Comparison of ENCODE assay signal across 20 mouse cellular contexts in the genomic region with DNA sequence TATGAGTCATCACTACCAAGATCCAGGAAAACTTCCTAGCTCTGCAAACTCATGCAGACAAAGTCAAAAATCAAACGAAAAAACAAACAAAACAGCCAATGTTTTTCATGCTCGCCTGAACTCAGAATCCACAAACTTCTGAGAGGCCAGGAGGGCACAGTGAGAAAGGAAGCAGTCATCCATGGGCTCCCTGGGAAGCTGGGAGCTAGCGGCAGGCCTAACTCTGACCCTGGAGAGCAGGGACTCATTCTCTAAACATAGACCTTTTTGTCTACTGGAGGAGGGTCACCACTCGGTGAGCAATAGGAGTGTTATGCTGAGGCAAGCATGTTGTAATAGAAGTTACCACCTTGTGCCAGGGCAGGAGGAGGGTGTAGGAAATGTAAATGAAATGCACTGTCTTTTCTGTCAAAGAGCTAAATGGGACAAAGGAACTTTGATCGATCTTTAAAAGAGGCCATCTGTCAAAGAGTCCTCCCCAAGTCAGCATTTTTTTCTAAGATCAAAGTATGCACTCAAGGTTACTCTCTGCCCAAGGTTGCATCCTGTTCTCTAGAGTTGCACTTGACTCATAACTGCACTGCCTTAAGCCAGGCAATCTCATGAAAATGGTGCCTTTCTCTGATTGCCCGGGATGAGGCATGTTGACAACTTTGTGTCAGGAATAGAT. TPM values are rescaled to one million over a fixed set of nuclear protein-coding genes. Genes with fewer than 3 reads are reported as not detected.
DNase-seq lines count a peak whose midpoint lies in the region; ATAC-seq and TF ChIP-seq lines count a peak whose summit lies in the region.
"Had no signal": no experiment of that assay in that cellular context is flagged by ENCODE, and none has a peak within 500 bp of the region (broad histone marks: within the 10 kb centered on the region; RNA-seq: fewer than 3 reads in every experiment).

No protein-coding gene starts in this region.

- H3K27ac ChIP-seq in kidney, adult 2 months (ENCODE audit: insufficient read depth, low read depth, low read length), result no peak overlapping the region
- H3K27ac ChIP-seq in kidney, embryonic 15.5 days, result no peak overlapping the region
- H3K27ac ChIP-seq: embryonic facial prominence, embryonic 12.5 days; forebrain, embryonic 15.5 days; liver, embryonic 13.5 days had no signal

- no peaks in the 10 kb centered on the region for H3K4me1 ChIP-seq in kidney, adult 2 months (ENCODE audit: control insufficient read depth, insufficient read depth, low read length)
- H3K4me1 ChIP-seq in kidney, embryonic 15.5 days, result no peaks in the 10 kb centered on the region
- H3K4me1 ChIP-seq: embryonic facial prominence, embryonic 12.5 days; forebrain, embryonic 15.5 days; liver, embryonic 13.5 days had no signal

- no peak for TF ChIP-seq CTCF in kidney, adult 2 months (conservative IDR thresholded peaks at IDR 0.05; ENCODE audit: insufficient read depth, insufficient read length, low read depth, low read length)

- no peak overlapping the region for H3K9ac ChIP-seq in kidney, embryonic 15.5 days
- H3K9ac ChIP-seq: embryonic facial prominence, embryonic 12.5 days; forebrain, embryonic 15.5 days; liver, embryonic 13.5 days; lung, embryonic 14.5 days had no signal

- no peak for TF ChIP-seq POLR2A in kidney, adult 2 months (IDR thresholded peaks at IDR 0.05; ENCODE audit: low read depth, low read length)

- H3K4me2 ChIP-seq in kidney, embryonic 15.5 days, result no peak overlapping the region
- H3K4me2 ChIP-seq: embryonic facial prominence, embryonic 12.5 days; forebrain, embryonic 15.5 days; liver, embryonic 13.5 days; lung, embryonic 14.5 days had no signal

- intact Hi-C loops in gastrocnemius, postnatal 36 days (cut with DNase I), result no loop called here

- H3K36me3 ChIP-seq in kidney, adult 2 months (ENCODE audit: control insufficient read depth, insufficient read depth, low read length), result no peaks in the 10 kb centered on the region
- no peaks in the 10 kb centered on the region for H3K36me3 ChIP-seq in kidney, embryonic 15.5 days
- H3K36me3 ChIP-seq: embryonic facial prominence, embryonic 12.5 days; forebrain, embryonic 15.5 days; liver, embryonic 13.5 days had no signal

- no peaks in the 10 kb centered on the region for H3K27me3 ChIP-seq in kidney, adult 2 months (replicated peaks; ENCODE audit: control insufficient read depth, insufficient read depth, low read length)
- no peaks in the 10 kb centered on the region for H3K27me3 ChIP-seq in kidney, embryonic 15.5 days
- H3K27me3 ChIP-seq: embryonic facial prominence, embryonic 12.5 days; forebrain, embryonic 15.5 days; liver, embryonic 13.5 days had no signal

- DNase-seq in kidney, adult 2 months, result peak; percentile 62
- peak; percentile 81 for DNase-seq in Muller cell, postnatal 12 days (ENCODE audit: inconsistent ontology term)
- DNase-seq in adrenal gland, adult 2 months, result peak; percentile 79
- peak; percentile 60 for DNase-seq in kidney, adult 9 months
- no peak for DNase-seq in gastrocnemius, postnatal 36 days
- no peak for DNase-seq in urinary bladder, adult 18-20 months (ENCODE audit: low spot score in 2 of 2)
- DNase-seq: cerebellum, adult 11 months; cerebellum, postnatal 36 days; gastrocnemius, postnatal 25 days; layer of hippocampus, adult 9-11 months; liver, embryonic 13.5 days; lung, embryonic 14.5 days; lung, postnatal 36 days; thymus, postnatal 14 days had no signal

- ATAC-seq in kidney, embryonic 15.5 days (replicated peaks; ENCODE audit: low FRiP score), result no peak
- ATAC-seq: forebrain, embryonic 15.5 days had no signal

- H3K4me3 ChIP-seq in kidney, adult 2 months (ENCODE audit: insufficient read depth, low read depth, low read length), result no peak overlapping the region
- no peak overlapping the region for H3K4me3 ChIP-seq in kidney, embryonic 15.5 days (replicated peaks)
- H3K4me3 ChIP-seq: embryonic facial prominence, embryonic 12.5 days; erythroblast, embryonic 14.5 days; forebrain, embryonic 15.5 days; liver, embryonic 13.5 days had no signal

- 30% methylated on average over 6 of the region's 6 CpGs for WGBS in kidney, adult 2 months
- 50% methylated on average over 6 of the region's 6 CpGs for WGBS in kidney, embryonic 15.5 days

- H3K9me3 ChIP-seq in kidney, embryonic 15.5 days (replicated peaks), result no peaks in the 10 kb centered on the region
- H3K9me3 ChIP-seq: embryonic facial prominence, embryonic 12.5 days; forebrain, embryonic 15.5 days; liver, embryonic 13.5 days had no signal

RNA-seq across cellular contexts. Expression of a gene that starts 29.0 kb away (rescaled TPM):
- 0.08 and 0.13 TPM in 2 replicates for polyA plus RNA-seq in kidney, adult 2 months (2012; rRNA removed)
- 0.36 and 0.69 TPM in 2 replicates for polyA plus RNA-seq in kidney, embryonic 15.5 days (2015; fragmentation: Nextera tagmentation; extraction: Ambion mirVana)
- 1 to 10 TPM; 2.0 to 6.6 TPM for total RNA-seq in adrenal gland, adult 2 months (2021)
- 4.8 and 11.7 TPM in 2 replicates for polyA plus RNA-seq in adrenal gland, adult 2 months (2012; rRNA removed)
- not detected for total RNA-seq in gastrocnemius, postnatal 36 days (2021)
- total RNA-seq: gastrocnemius, postnatal 25 days; hematopoietic stem cell, adult 5-6 weeks; megakaryocyte-erythroid progenitor cell, adult 5-6 weeks had no signal
- polyA plus RNA-seq: erythroblast, embryonic 14.5 days had no signal

Comparison
In these comparisons a context has a peak if more than half of its experiments do, and no peak if none do; other contexts are left out.
1. DNase-seq: peak in kidney, adult 2 months (single experiment), Muller cell, postnatal 12 days (single experiment), adrenal gland, adult 2 months (single experiment) and kidney, adult 9 months (single experiment); none in gastrocnemius, postnatal 36 days (0 of 2) and urinary bladder, adult 18-20 months (0 of 2).